Mouse (Mus musculus): Measurements from ENCODE around the gene 9430015G10Rik. TPM values are rescaled to one million over a fixed set of nuclear protein-coding genes. Genes with fewer than 3 reads are reported as not detected.

9430015G10Rik gene
- polyA plus RNA-seq, 1 experiment from 2014 or later, result 26.6 TPM

DNA sequence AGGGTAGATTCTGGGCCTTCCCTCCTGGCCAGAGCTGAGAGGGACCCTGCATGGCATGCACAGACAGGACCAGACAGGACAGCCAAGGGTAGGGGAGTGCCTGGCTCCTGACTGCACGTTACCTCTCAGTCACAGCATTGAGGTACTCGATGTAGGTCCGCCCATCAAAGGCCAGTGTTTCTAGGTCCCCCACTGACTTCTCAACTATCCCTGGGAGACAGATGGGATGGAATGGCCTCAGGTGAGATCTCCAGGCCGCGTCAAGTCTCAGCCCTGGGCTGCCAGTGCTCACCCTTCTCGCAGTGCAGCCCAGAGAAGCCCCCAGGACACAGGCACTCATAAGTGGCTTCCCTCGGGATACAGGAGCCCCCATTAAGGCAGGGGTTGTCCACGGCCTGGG, 58.8 kb downstream of the 9430015G10Rik start:
- no peak overlapping the region for H3K4me2 ChIP-seq (ENCODE audit: low read depth, low read length)
- ATAC-seq (ENCODE audit: low read depth) (no peak), DNase-seq (ENCODE audit: low spot score) (no peak)
- H3K36me3 ChIP-seq (ENCODE audit: control insufficient read depth, insufficient read depth, low read length), result peaks cover 99% of the 10 kb centered on the region
- H3K4me3 ChIP-seq (ENCODE audit: low read depth, low read length), result no peak overlapping the region
- H3K27me3 ChIP-seq (replicated peaks; ENCODE audit: control insufficient read depth, insufficient read depth, low read length), result no peaks in the 10 kb centered on the region
- H3K9ac ChIP-seq (ENCODE audit: low read depth, low read length), result no peak overlapping the region
- no peaks in the 10 kb centered on the region for H3K9me3 ChIP-seq (ENCODE audit: control insufficient read depth, low read length)
- H3K4me1 ChIP-seq (ENCODE audit: control insufficient read depth, insufficient read depth, low read length), result no peaks in the 10 kb centered on the region
- 90% methylated on average over 8 of the region's 8 CpGs for WGBS
- H3K27ac ChIP-seq (replicated peaks; ENCODE audit: low read depth, low read length), result no peak overlapping the region

DNA sequence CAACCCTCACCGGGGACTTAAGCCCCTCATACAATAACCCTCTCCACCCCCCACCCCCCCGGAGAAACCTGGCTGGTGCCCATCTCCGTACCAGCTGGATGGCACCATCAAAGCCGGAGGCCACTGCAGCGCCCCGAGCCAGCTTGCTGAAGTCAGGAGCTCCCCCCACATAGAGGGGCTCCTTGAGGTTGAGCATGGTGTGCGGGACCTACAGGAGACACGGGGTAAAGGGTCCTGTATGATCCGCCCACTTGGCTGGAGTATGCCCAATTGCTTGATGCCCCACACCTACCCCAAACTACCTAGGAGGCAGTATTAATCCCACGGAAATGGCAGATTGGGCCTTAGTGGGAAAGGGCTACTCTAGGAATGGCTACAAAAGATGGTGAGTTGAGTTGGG, 59.3 kb downstream of the 9430015G10Rik start:
- 96% methylated on average over 10 of the region's 10 CpGs for WGBS
- Histone ChIP-seq H3K27me3 (replicated peaks; ENCODE audit: control insufficient read depth, insufficient read depth, low read length) (no peaks in the 10 kb centered on the region), H3K27ac (replicated peaks; ENCODE audit: low read depth, low read length) (no peak overlapping the region), H3K9ac (ENCODE audit: low read depth, low read length) (no peak overlapping the region), H3K4me2 (ENCODE audit: low read depth, low read length) (no peak overlapping the region), H3K4me3 (ENCODE audit: low read depth, low read length) (no peak overlapping the region), H3K36me3 (ENCODE audit: control insufficient read depth, insufficient read depth, low read length) (peaks cover 99% of the 10 kb centered on the region), H3K4me1 (ENCODE audit: control insufficient read depth, insufficient read depth, low read length) (no peaks in the 10 kb centered on the region), H3K9me3 (ENCODE audit: control insufficient read depth, low read length) (no peaks in the 10 kb centered on the region)
- no peak for ATAC-seq (ENCODE audit: low read depth)
- DNase-seq (ENCODE audit: low spot score), result no peak

DNA sequence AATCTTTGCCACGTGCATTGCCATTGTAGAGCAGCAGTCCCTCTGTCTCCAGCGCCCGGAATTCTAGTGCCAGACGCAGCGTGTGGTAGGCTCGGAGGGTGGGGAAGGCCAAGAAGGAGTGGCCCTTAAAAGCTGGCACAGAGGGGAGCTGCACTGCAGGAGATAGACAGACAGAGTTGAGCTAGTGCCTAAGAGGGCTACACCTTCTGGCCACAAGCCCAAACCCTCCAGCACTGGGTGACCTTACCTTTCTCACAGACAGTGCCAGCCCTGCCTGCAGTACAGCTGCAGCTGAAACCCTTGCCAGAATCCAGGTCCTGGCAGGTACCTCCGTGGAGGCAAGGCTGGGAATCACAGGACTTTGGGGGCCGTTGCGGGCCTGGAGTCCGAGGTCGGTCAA, 62.0 kb downstream of the 9430015G10Rik start:
- no peak overlapping the region for H3K4me3 ChIP-seq (ENCODE audit: low read depth, low read length)
- DNase-seq (ENCODE audit: low spot score) (no peak), ATAC-seq (ENCODE audit: low read depth) (no peak)
- H3K4me1 ChIP-seq (ENCODE audit: control insufficient read depth, insufficient read depth, low read length), result no peaks in the 10 kb centered on the region
- H3K9ac ChIP-seq (ENCODE audit: low read depth, low read length), result no peak overlapping the region
- H3K4me2 ChIP-seq (ENCODE audit: low read depth, low read length), result no peak overlapping the region
- no peaks in the 10 kb centered on the region for H3K27me3 ChIP-seq (replicated peaks; ENCODE audit: control insufficient read depth, insufficient read depth, low read length)
- WGBS, result 95% methylated on average over 11 of the region's 11 CpGs
- no peak overlapping the region for H3K27ac ChIP-seq (replicated peaks; ENCODE audit: low read depth, low read length)
- no peaks in the 10 kb centered on the region for H3K9me3 ChIP-seq (ENCODE audit: control insufficient read depth, low read length)
- H3K36me3 ChIP-seq (ENCODE audit: control insufficient read depth, insufficient read depth, low read length), result peaks cover 99% of the 10 kb centered on the region

Other genes starting within 250 kb of the 9430015G10Rik start
- 0.36 and 0.38 TPM in 2 replicates for gene Tas1r3, start 246.6 kb upstream of the 9430015G10Rik start, polyA plus RNA-seq (2014; fragmentation: Nextera tagmentation; extraction: Ambion mirVana)
- 15.6 and 16.5 TPM in 2 replicates for gene Cptp, start 240.5 kb upstream of the 9430015G10Rik start, polyA plus RNA-seq (2014; fragmentation: Nextera tagmentation; extraction: Ambion mirVana)
- gene Ints11, start 240.4 kb upstream of the 9430015G10Rik start, polyA plus RNA-seq (2014; fragmentation: Nextera tagmentation; extraction: Ambion mirVana), result 53.5 and 68.4 TPM in 2 replicates
- 48.3 and 49.4 TPM in 2 replicates for gene Pusl1, start 218.2 kb upstream of the 9430015G10Rik start, polyA plus RNA-seq (2014; fragmentation: Nextera tagmentation; extraction: Ambion mirVana)
- gene Acap3, start 218.2 kb upstream of the 9430015G10Rik start, polyA plus RNA-seq (2014; fragmentation: Nextera tagmentation; extraction: Ambion mirVana), result 23.9 and 24.2 TPM in 2 replicates
- gene Ube2j2, start 166.2 kb upstream of the 9430015G10Rik start, polyA plus RNA-seq (2014; fragmentation: Nextera tagmentation; extraction: Ambion mirVana), result 107 and 113 TPM in 2 replicates
- 49.9 and 52.7 TPM in 2 replicates for gene C1qtnf12, start 147.7 kb upstream of the 9430015G10Rik start, polyA plus RNA-seq (2014; fragmentation: Nextera tagmentation; extraction: Ambion mirVana)
- gene B3galt6, start 117.3 kb upstream of the 9430015G10Rik start, polyA plus RNA-seq (2014; fragmentation: Nextera tagmentation; extraction: Ambion mirVana), result 14.7 and 17.5 TPM in 2 replicates
- 164 and 181 TPM in 2 replicates for gene Sdf4, start 117.1 kb upstream of the 9430015G10Rik start, polyA plus RNA-seq (2014; fragmentation: Nextera tagmentation; extraction: Ambion mirVana)
- gene Tnfrsf4, start 96.1 kb upstream of the 9430015G10Rik start, polyA plus RNA-seq (2014; fragmentation: Nextera tagmentation; extraction: Ambion mirVana), result 0.25 and 0.42 TPM in 2 replicates
- 2.7 and 3.1 TPM in 2 replicates for gene Tnfrsf18, start 83.8 kb upstream of the 9430015G10Rik start, polyA plus RNA-seq (2014; fragmentation: Nextera tagmentation; extraction: Ambion mirVana)
- gene Ttll10, start 50.6 kb upstream of the 9430015G10Rik start, polyA plus RNA-seq (2014; fragmentation: Nextera tagmentation; extraction: Ambion mirVana), result 1.2 and 2.8 TPM in 2 replicates
- gene Rnf223, start 20.5 kb downstream of the 9430015G10Rik start, polyA plus RNA-seq (2014; fragmentation: Nextera tagmentation; extraction: Ambion mirVana), result 0.31 and 0.45 TPM in 2 replicates
- gene Agrn, start 87.5 kb downstream of the 9430015G10Rik start, polyA plus RNA-seq (2014; fragmentation: Nextera tagmentation; extraction: Ambion mirVana), result 68.4 and 79.1 TPM in 2 replicates
- 0.67 and 1.2 TPM in 2 replicates for gene Isg15, start 90.8 kb downstream of the 9430015G10Rik start, polyA plus RNA-seq (2014; fragmentation: Nextera tagmentation; extraction: Ambion mirVana)
- 0.74 and 0.79 TPM in 2 replicates for gene AW011738, start 93.3 kb downstream of the 9430015G10Rik start, polyA plus RNA-seq (2014; fragmentation: Nextera tagmentation; extraction: Ambion mirVana)
- gene Perm1, start 105.9 kb downstream of the 9430015G10Rik start, polyA plus RNA-seq (2014; fragmentation: Nextera tagmentation; extraction: Ambion mirVana), result 1.5 and 2.2 TPM in 2 replicates
- 23.9 and 25.8 TPM in 2 replicates for gene Plekhn1, start 124.9 kb downstream of the 9430015G10Rik start, polyA plus RNA-seq (2014; fragmentation: Nextera tagmentation; extraction: Ambion mirVana)
- 56.5 and 59.5 TPM in 2 replicates for gene Noc2l, start 126.0 kb downstream of the 9430015G10Rik start, polyA plus RNA-seq (2014; fragmentation: Nextera tagmentation; extraction: Ambion mirVana)
- gene Samd11, start 145.7 kb downstream of the 9430015G10Rik start, polyA plus RNA-seq (2014; fragmentation: Nextera tagmentation; extraction: Ambion mirVana), result 0.35 and 0.56 TPM in 2 replicates
- gene Vmn2r-ps159, start 221.1 kb downstream of the 9430015G10Rik start, polyA plus RNA-seq (2014; fragmentation: Nextera tagmentation; extraction: Ambion mirVana), result not detected in 2 replicates